Mouse (Mus musculus): Measurements from ENCODE around the gene Slc39a7.

GRCm38 (mm10) chr17:34024317-34024821, 7.1 kb downstream of the Slc39a7 start, which contains the start of gene Ring1:
- TF ChIP-seq CTCF (IDR thresholded peaks at IDR 0.05; ENCODE audit: low read depth, low read length) (no peak), POLR2A (IDR thresholded peaks at IDR 0.05; ENCODE audit: insufficient read depth, low read length) (peak; percentile 9)
